Mouse (Mus musculus): ENCODE measurements around the gene Eif4g2. TPM values are rescaled to one million over a fixed set of nuclear protein-coding genes. Genes with fewer than 3 reads are reported as not detected.
A peak's percentile ranks its signal among the peaks of the same experiment; 100 is the strongest.

Eif4g2 gene
- total RNA-seq, 2 experiments from 2014 or later = 1,008 to 1,028 TPM

DNA sequence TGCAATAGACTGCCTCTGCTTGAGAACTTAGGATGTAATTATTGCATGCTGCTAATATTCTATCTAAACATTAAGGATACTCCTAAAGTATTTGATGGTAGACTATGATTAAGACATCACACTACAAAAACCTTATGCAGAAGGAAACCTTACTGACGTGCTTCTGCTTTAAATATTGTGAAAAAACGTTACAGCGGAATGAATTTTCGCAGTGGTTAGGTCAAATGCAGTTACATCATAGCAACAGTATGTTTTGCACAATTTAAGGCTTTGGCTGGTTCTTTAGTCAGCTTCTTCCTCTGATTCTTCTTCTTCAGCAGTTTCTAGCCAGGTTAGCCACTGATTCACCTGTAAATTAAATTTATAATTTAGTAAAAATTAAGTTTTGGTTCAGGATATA lies 10.4 kb downstream of the Eif4g2 start:
- no peak for DNase-seq
- intact Hi-C loops (cut with DNase I) = no loop called here

GRCm38 (mm10) chr7:111070167-111070496 lies 12.7 kb downstream of the Eif4g2 start:
- intact Hi-C loops (cut with DNase I) = no loop called here
- DNase-seq = no peak

- intact Hi-C loops (cut with DNase I) = no loop called here
- DNase-seq = no peak
Measured at GRCm38 (mm10) chr7:111069439-111070166, 13.2 kb downstream of the Eif4g2 start.

DNA sequence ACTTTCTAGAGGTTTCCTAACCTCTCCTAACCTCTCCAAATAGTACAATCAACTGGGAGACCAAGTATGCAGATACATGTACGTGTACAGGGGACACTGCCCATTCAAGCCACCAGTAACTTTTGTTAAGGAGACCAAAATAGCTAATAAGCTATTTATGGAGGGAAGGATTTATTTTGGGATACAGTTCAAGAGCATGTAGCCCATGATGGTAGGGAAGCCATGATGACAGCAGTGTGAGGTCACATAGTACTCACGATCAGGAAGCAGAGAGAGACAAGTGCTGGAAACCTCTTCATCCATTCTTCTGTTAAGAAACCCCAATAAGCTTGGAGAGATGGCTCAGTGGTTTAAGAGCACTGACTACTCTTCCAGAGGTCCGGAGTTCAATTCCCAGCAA lies 14.6 kb downstream of the Eif4g2 start:
- no peak for DNase-seq

GRCm38 (mm10) chr7:111062971-111063370 lies 19.9 kb downstream of the Eif4g2 start:
- no peak for DNase-seq
- intact Hi-C loops (cut with DNase I) = no loop called here

More for the DNA sequence above, 14.6 kb downstream of the Eif4g2 start:
- intact Hi-C loops (cut with DNase I) = no loop called here

DNA sequence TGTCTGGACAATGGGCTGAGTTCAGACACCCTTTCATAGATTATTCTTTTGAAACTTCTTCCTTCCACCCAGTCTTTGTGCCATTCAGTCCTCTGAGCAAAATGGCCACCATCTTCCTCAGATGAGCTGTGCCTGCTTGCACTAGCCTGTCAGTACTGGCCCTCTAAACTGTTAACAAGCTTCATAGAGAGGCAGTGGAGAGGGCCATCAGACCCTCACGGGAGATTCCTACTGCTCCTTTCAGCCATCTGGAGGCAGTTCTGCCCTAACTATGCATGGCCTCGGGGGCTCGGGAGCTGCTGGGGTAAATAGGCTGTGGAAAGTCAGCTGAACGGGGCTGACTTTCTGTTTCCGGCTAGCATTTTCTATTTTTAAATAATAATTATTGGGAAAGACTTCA lies 23.3 kb downstream of the Eif4g2 start:
- intact Hi-C loops (cut with DNase I) = loop anchor here (10.0 kb wide), 1 partner anchor 725 kb away; no protein-coding TSS in a partner anchor
- DNase-seq = no peak

DNA sequence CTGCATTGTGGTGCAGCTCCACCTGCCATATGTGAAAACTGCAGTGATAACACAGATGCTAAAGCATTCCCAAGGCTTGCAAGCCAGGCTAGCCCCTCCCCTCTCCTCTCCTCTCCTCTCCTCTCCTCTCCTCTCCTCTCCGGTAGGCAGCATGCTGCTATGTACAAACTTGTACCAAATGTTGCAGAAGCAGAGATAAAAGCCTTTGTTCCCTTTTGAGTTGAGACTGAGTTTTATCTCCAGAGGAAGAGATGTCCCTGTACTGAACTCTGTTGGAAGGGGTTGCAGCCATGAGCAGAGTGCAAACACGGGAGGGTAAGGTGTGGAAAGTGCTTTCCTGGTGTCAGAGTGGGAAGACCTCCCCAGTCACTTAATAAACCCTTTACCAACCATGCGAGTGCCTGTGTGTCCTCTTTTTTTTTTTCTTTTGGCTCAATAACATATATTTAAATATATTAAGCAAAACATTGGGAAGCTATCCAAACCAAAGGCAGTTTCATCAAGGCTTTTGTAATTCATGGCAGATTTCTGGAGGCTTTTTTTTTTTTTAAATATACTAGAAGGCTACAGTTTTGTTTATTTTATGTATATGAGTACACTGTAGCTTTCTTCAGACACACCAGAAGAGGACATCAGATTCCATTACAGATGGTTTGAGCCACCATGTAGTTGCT lies 26.7 kb downstream of the Eif4g2 start:
- intact Hi-C loops (cut with DNase I) = loop anchor here (10.0 kb wide), 1 partner anchor 729 kb away; no protein-coding TSS in a partner anchor

DNA sequence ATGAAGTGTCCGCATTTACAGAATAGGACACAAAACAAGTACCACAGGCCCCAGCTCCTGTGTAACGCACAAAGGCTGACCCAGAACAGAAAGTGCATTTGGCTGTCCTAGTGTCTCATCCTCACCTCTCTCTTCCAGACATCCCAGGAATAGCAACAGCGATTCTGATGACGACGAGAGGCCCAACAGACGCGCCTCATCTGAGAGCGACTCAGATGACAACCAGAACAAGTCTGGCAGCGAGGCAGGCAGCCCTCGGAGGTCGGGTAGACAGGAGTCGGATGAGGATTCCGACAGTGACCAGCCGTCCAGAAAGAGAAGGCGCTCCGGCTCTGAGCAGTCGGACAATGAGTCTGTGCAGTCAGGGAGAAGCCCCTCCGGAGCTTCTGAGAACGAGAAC lies 27.6 kb downstream of the Eif4g2 start:
- intact Hi-C loops (cut with DNase I) = loop anchor here (10.0 kb wide), 1 partner anchor 730 kb away; no protein-coding TSS in a partner anchor
- peak; percentile 24 to 31 for DNase-seq

More for the DNA sequence above, 26.7 kb downstream of the Eif4g2 start:
- no peak for DNase-seq

- intact Hi-C loops (cut with DNase I) = loop anchor here (2.0 to 10.0 kb wide), 5 partner anchors 113 to 919 kb away; no protein-coding TSS in a partner anchor
- DNase-seq = peak; percentile 66 to 70
Measured at GRCm38 (mm10) chr7:111049652-111050421, 33.0 kb downstream of the Eif4g2 start.

DNA sequence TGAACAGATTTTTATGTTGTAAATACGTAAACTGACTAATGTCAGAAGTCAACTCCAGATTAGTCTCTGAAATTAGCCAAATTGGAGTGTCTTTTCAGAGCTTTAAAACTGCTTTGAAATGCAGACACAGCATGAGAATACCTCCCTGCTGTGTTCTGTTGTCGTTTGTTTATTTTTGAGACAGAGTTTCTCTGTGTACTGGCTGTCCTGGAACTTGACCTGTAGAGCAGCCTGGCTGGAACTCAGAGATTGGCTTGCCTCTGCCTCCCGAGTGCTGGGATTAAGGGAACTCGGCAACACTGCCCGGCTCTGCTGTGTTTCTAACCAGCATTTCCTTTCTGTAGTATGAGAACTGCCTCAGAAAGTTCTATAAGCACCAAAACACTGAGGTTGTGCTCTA lies 33.9 kb downstream of the Eif4g2 start:
- intact Hi-C loops (cut with DNase I) = loop anchor here (2.0 to 10.0 kb wide), 2 partner anchors 192 to 486 kb away; no protein-coding TSS in a partner anchor

DNA sequence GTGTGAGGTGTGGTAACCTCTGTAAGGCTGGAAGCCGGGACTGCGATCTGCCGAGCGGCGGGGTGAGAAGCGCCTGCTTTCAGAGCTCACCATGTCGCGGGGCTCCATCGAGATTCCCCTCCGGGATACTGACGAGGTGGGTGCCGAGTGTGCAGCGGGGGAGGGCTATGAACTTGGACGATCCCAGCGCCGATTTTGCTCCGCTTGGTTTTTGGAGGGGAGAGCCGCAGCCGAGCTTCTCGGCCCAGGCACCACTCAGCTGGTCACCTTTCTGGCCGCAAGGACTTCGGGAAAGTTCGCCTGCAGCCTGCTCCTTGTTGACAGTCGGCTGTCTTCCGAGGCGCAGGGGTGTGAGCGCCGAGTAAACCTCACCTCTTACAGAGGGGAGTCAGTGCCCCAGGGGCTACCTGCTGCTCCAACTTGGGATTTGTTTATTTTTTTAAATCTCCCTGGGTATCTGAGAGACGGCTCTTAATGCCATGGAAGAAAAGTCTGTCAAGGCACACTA lies 53.7 kb downstream of the Eif4g2 start:
- intact Hi-C loops (cut with DNase I) = no loop called here
- DNase-seq = no peak

More for the DNA sequence above, 33.9 kb downstream of the Eif4g2 start:
- DNase-seq = no peak

- intact Hi-C loops (cut with DNase I) = no loop called here
- peak; percentile 94 to 98 for DNase-seq
Measured at GRCm38 (mm10) chr7:111028281-111029045, 54.4 kb downstream of the Eif4g2 start, which contains the start of gene Ctr9. Ctr9 (plus strand) TSS chr7:111028951.

- intact Hi-C loops (cut with DNase I) = no loop called here
- DNase-seq = no peak
Measured at GRCm38 (mm10) chr7:111024912-111025311, 57.9 kb downstream of the Eif4g2 start.

GRCm38 (mm10) chr7:111024068-111024594 lies 58.7 kb downstream of the Eif4g2 start:
- intact Hi-C loops (cut with DNase I) = no loop called here
- peak; percentile 16 to 19 for DNase-seq

- no peak for DNase-seq
- intact Hi-C loops (cut with DNase I) = no loop called here
Measured at GRCm38 (mm10) chr7:111020814-111021213, 62.0 kb downstream of the Eif4g2 start.

Other genes with a start within 250 kb of the Eif4g2 start
- 10 to 100 TPM; 36.5 to 38.1 TPM for gene Rnf141, start 238.6 kb downstream of the Eif4g2 start, total RNA-seq (2021)
- 10 to 100 TPM; 14.1 to 28.1 TPM for gene Lyve1, start 219.8 kb downstream of the Eif4g2 start, total RNA-seq (2021)
- gene Mrvi1, start 100.6 kb downstream of the Eif4g2 start, total RNA-seq (2021) = 10 to 100 TPM; 13.4 to 15.8 TPM
- 10 to 100 TPM; 17.1 to 18.9 TPM for gene Ctr9, start 54.1 kb downstream of the Eif4g2 start, total RNA-seq (2021)

All from heart, postnatal 36 days (tissue).